Mouse (Mus musculus) heart, adult 8-10 months (tissue): Measurements from ENCODE around the gene Aph1a. TPM values are rescaled to one million over a fixed set of nuclear protein-coding genes. Genes with fewer than 3 reads are reported as not detected.
"Not testable (repeated sequence)": the region's sequence is repeated elsewhere in the genome, so short reads cannot be mapped to it uniquely, and the experiment has no call there.

ENCODE experiments used
- DNase-seq: peaks from one replicate; pipeline ENCODE4 v3.0.0; 2022; ENCODE audit warnings: low spot score
- total RNA-seq, 4 experiments: library from RNA; stranded (reverse); gene quantifications; 2 replicates each; pipeline ENCODE4 v1.2.4; 2022

Gene Aph1a
- total RNA-seq, 4 experiments from 2014 or later = 102 to 115 (median 107) TPM

DNA sequence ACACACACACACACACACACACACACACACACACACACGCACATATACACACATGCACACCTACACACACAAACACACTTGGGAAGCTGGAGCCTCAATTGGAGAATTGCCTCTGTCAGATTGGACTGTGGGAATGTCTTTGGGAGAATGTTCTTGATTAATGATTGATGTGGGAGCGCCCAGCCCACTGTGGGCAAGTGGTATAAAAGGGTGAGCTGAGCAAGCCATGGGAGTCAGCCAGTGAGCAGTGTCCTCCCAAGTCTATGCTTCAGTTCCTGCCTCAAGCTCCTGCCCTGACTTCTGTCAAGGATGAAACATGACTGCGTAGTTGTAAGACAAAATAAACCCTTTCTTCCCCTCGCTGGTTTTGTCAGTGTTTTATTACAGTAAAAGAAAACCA lies 6.2 kb upstream of the Aph1a start:
- no peak for DNase-seq

- no peak for DNase-seq
These were observed 4.1 kb upstream of the Aph1a start for GRCm38 (mm10) chr3:95889664-95890063.

DNA sequence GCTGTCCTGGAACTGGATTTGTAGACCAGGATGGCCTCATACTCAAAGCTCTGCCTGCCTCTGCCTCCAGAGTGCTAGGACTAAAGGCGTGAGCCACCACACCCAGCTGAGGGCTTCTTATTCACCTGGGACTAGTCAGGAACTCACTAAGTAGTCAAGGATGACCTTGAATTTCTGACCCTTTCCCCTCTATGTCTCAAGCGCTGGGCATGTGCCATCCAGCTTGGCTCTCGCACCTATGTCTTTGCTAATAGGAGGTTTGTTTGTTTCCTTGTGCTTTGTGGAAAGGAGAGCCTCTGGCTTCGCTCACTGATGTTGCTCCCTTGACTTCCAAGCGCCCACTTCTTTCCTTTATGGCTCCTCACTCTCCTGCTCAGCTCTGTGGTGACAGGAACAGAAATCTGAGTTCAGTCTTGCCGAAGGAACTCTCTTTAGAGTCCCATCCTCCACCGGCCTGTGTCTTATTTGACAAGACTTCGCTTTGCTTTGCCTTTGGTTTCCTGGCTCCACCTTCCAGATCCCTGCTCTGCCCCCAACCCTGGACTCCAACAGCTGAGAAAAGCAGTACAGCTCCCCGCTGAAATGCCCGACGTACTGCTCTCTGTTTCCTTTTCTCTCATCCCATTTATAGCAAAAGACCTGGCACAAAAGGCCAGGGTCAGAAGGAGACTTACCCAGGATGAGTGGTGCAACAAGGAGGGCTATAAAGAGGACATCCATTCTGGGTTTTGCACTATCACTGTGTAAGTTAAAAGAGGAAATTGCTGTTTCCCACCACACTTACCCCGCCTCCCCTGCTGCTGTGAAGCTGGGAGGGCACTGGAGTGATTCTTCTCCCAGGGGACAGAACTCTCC lies 2.3 kb upstream of the Aph1a start, which contains the start of gene BC028528:
BC028528 (minus strand) TSS at position 795 of the 855 bp plus-strand sequence.
- DNase-seq = peak; percentile 60

DNA sequence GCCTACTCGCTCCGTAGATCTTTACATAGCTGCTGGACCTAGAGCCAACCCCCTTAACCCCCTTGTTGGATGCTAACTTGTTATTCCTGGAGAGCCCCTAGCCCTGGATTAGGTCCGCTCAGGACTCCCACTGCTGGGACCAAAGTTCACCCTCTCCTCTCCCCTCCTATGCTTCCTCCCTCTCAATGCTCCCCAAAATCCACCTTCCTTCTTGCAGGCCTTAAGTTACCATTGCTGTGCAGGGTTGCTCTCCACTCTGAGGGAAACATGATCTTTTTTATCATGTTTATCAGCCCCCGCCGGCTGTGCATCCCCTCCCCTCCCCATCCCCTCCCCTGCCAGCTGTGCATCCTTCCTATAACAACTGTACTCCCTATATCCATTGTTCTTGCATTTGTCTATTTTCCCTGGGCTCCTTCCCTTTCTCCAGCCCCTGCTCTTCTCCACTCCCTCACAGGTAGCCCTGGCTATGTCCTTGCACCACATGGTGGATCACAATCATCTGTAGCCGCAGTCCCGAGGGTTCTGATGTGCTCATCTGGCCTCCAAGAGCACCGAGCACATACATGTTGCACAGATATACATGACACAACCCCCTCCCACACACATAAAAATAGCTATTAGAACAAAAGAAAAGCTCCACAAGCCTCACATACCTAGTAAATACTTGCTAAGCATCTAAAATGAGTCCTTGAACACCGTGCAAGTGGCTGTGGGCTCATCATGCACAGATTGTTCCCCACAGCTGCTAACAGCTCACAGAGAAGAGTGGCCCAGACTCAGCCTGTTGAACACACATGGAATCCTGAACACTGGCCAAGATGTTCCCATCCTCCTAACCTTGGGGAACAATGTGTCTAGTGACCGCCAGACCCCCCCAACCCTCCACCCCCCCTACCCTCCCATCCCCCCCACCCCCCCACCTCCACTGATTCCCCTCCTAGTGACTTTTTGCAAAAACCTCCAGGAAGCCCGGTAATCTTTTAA lies 1.4 kb upstream of the Aph1a start:
- no peak for DNase-seq

GRCm38 (mm10) chr3:95893126-95893525 lies 643 bp upstream of the Aph1a start:
- no peak for DNase-seq

DNA sequence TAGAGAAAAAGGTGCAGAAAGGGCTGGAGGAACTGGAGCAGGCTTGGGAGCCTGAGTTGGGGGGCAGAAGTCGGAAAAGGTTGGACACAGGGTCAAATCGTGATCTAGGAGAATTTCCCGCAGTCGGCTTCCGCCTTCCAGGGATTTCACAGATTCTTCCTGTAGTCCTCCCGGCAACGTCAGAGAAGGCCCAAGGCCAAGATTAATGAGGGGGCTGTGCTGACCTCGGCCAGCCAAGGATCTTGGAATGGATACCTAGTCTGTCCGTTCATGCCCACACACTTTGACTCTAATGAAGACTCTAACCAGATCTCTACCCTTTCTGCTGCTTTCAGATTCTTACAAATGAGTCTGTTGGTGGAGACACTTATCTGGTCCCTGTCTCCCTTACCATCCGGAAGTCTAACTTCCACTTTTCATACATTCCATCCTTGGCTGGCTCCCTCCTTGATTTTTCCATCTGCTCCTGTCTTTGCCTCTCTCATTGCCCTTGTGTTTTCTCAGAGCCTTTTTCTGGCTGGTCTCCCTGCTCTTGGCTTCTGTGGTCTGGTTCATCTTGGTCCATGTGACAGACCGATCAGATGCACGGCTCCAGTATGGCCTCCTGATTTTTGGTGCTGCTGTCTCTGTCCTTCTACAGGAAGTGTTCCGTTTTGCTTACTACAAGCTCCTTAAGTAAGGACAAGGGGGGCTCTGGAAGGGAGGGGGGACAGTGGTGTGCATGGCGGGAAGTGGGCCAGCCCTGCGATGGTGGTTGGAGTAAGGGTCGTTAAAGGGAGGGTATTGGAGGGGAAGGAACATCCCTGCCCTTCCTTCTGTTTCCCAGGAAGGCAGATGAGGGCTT lies 770 bp downstream of the Aph1a start:
- DNase-seq = peak; percentile 67

DNA sequence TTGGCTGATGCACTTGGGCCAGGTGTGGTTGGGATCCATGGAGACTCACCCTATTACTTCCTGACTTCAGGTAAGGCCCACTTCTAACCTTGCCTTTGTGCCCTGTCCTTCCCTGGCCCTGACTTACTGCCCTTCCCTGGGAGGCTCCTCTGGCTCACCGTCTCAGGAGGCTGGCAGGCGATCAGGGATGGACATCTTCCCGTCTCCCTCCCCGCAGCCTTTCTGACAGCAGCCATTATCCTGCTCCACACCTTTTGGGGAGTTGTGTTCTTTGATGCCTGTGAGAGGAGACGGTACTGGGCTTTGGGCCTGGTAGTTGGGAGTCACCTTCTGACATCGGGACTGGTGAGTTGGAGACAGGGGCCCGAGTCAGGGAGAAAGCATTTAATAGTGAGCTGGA lies 1.7 kb downstream of the Aph1a start:
- not testable (repeated sequence) for DNase-seq

- DNase-seq = no peak
These were observed 6.2 kb downstream of the Aph1a start for GRCm38 (mm10) chr3:95899800-95900524.

GRCm38 (mm10) chr3:95901616-95902372 lies 8.0 kb downstream of the Aph1a start:
- DNase-seq = no peak

DNA sequence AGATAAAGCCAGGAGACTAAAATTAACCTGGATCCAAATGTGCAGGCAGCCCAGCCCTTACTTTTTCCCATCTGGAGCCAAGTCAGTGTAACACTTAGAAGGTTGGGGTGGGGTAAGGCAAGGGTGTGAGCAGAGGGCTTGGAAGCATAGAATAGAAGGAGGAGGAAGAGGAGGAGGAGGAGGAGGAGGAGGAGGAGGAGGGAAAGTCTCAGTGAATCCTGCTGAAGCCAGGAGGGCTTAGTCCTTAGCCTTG lies 8.5 kb downstream of the Aph1a start:
- no peak for DNase-seq

- DNase-seq = no peak
These were observed 8.9 kb downstream of the Aph1a start for GRCm38 (mm10) chr3:95902643-95903042.

DNA sequence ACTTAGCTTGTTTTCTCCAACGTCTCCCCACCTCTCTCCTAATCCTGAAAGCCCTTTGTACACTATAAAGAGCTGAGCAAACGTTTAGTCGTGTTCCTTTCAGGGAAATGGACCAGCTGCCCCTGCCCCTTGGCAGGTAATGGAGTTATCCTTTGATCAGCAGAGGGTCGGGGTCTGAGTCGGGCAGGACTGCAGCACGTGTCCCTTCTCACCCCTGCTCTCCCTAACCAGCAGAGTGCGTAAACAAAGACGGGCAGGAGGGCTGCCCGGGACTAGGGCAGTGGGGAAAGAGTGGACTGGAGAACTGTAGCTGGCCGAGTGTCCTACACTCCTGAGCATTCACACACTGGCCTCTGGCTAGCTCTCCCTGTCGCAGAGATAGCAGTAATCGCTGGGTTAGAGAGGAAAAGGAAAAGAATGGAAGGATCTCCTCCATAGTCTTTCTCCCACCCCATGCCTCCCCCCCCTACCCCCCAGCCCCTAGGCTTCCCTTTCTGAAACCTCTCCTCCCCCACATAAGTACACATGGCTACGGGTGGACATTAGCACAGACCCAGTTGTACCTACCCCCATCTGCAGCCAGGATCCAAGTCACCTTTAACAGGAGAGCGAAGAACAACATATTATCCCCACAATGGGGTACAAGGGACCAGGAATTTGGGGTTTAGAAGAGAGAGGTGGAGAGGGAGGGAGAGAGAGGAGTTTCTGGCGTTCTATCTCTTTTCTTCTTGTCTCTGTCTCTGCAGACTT lies 10.2 kb downstream of the Aph1a start:
- DNase-seq = no peak

DNA sequence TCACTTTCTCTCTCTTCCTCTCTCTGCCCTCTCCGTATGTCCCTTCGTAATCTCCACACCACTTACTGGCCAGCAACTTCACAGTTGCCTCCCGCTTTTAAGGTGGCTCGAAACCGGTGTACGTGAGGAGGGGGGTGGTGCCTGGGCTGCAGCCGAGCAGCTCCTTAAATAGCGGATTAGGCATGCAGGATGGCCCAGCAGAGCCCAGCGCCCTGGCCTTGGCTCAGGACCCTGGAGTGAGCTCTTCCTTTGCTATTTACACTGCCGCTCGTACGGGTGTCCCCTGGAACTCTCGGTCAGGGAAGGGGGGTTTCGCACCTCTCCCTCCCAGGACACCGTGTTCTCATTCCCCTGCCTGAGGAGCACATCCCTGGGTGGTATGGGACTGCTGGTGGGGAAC lies 10.8 kb downstream of the Aph1a start, which contains the start of gene Car14:
Car14 (minus strand) TSS at position 124 of the 400 bp plus-strand sequence.
- no peak for DNase-seq

DNA sequence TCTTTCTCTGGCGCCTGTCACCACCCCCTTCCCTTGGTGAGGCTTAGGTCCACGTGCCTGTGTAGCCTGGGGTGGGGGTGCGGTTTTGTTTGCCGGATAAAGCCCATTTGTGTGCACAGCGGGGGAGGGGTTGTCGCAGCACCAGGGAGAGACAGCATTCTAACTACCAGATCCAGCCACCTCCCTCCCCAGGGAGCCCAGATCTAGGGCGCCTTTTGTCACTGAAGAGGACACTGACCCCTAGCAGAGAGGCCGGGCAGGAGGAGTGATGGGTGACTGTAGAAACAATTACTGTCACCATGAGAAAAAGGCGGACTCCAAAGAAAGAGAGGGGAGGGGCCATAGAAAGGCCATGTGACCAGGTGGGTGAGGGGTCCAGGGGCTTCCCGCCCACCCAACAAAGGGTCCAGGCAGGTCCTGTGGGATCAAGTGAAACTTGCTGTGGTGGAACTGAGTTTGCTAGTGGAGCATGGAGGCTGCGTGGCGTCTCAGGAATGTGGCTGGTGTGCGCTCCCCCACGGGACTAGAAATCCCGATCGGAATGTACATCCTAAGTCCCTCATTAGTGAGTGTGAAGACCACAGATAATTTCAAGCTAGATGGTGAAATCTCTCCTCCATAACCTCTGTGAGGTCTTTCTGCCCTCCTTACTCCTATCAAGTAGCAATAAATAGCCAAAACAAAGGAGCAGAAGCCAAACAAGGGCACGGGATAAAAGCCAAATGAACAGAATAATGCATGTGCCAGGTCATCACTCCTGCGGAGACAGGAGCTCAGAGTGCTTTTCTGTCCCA lies 11.6 kb downstream of the Aph1a start:
- DNase-seq = no peak

- no peak for DNase-seq
These were observed 12.2 kb downstream of the Aph1a start for GRCm38 (mm10) chr3:95905940-95906492.

DNA sequence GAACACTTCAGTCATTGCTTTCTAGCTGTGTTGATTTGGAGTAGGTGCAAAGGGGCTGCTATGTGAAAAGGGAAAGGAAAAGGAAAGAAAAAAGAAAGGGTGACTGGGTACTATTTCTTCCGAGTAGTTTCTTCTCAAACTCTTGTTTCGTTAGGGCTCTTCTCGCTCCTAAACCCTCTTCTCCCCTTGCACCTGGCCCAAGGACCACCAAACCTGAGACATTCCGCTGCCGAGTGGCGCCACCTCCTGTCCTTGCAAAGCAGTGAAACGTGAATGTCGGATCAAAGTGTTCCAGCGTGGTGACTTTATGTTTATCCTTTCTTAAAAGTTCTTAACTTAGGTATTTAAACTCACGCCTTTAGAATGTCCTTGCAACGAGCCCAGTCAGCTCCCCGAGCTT lies 13.1 kb downstream of the Aph1a start:
- no peak for DNase-seq

DNA sequence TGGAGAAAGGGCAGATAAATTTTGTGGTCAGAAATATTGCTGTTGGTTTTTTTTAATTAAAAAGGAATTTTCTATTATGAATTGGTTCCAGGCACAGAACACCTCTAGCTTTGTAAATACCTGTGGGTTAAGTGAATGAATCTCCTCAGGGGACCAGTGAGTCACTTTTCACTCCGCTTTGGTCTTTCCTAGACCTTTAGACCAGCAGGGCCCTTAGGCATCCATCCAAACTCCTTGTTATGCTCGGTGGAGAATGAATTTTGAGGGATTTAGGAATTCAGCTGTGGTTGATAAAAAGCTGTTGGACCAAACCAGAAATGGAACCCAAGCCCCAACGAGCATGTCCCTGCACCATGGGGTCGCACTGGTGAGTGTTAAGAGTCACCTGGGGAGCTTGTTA lies 13.8 kb downstream of the Aph1a start:
- DNase-seq = no peak

- DNase-seq = no peak
These were observed 20.9 kb downstream of the Aph1a start for GRCm38 (mm10) chr3:95914706-95915105.
